Mouse (Mus musculus) layer of hippocampus, adult 6 months (tissue): Measurements from ENCODE around the gene Bsn. TPM values are rescaled to one million over a fixed set of nuclear protein-coding genes. Genes with fewer than 3 reads are reported as not detected.

Source experiments
- long read RNA-seq, 2 experiments: library from polyadenylated mRNA; unstranded; transcript quantifications; one replicate each; pipeline ENCODE4 v2.0.0; 2019 to 2020
- microRNA-seq: library from miRNA; unstranded; fragments of <30 nt; microRNA quantifications from one replicate; pipeline ENCODE4 v1.2.0, GENCODE M21; 2020
- polyA plus RNA-seq: library from polyadenylated mRNA; unstranded; fragments of <200 nt; fragmentation: Nextera tagmentation; gene quantifications from 2 replicates; pipeline ENCODE4 v1.2.3, GENCODE M21; 2021

The Bsn gene
- 21.9 and 23.1 TPM in 2 replicates for polyA plus RNA-seq
- long read RNA-seq, experiment 1, partial matches to known transcripts = 0 of 91 reads
- long read RNA-seq, experiment 1, other reads (novel, unspliced or antisense) = 91 of 91 reads
- long read RNA-seq, experiment 2, partial matches to known transcripts = 40 of 210 reads
- long read RNA-seq, experiment 2, other reads (novel, unspliced or antisense) = 170 of 210 reads

GRCm38 (mm10) chr9:108189787-108190679, at the start of gene Bsn:
Bsn (minus strand) TSS chr9:108190384.

GRCm38 (mm10) chr9:108094184-108094941, 95.8 kb downstream of the Bsn start, which contains the start of gene Apeh:
Apeh (minus strand) TSS chr9:108094606.

GRCm38 (mm10) chr9:108082988-108083431, 107.2 kb downstream of the Bsn start, which contains the start of gene Rnf123:
Rnf123 (minus strand) TSS chr9:108083346.

GRCm38 (mm10) chr9:108080168-108080567, 110.0 kb downstream of the Bsn start, which contains the start of gene Mst1:
Mst1 (plus strand) TSS chr9:108080436.

GRCm38 (mm10) chr9:108052885-108053664, 137.1 kb downstream of the Bsn start, which contains the start of gene Amigo3:
Amigo3 (plus strand) TSS chr9:108053159.

GRCm38 (mm10) chr9:108049016-108049455, 141.1 kb downstream of the Bsn start, which contains the start of gene Gmppb:
Gmppb (plus strand) TSS chr9:108049242.

Small RNAs within 50 kb of the gene (microRNA-seq; reads per million reads assigned to microRNA genes)
- gene Gm47303 (not detected), gene Mir7088 (not detected)

Other genes with a start within 250 kb of the Bsn start
- gene Traip, start 240.2 kb downstream of the Bsn start, polyA plus RNA-seq = 2.6 and 3.4 TPM in 2 replicates
- 3.0 TPM in 2 replicates for gene Uba7, start 214.9 kb downstream of the Bsn start, polyA plus RNA-seq
- 0.18 and 0.20 TPM in 2 replicates for gene Gm20661, start 207.3 kb downstream of the Bsn start, polyA plus RNA-seq
- gene Inka1, start 204.5 kb downstream of the Bsn start, polyA plus RNA-seq = 6.1 and 7.3 TPM in 2 replicates
- gene Cdhr4, start 197.9 kb downstream of the Bsn start, polyA plus RNA-seq = 4.6 and 7.8 TPM in 2 replicates
- not detected in 2 replicates for gene Gm20662, start 194.0 kb downstream of the Bsn start, polyA plus RNA-seq
- gene Ip6k1, start 187.9 kb downstream of the Bsn start, polyA plus RNA-seq = 22.1 and 23.0 TPM in 2 replicates
- gene Gmppb, start 141.1 kb downstream of the Bsn start, polyA plus RNA-seq = 20.7 and 34.1 TPM in 2 replicates
- 0.51 and 0.60 TPM in 2 replicates for gene Amigo3, start 137.2 kb downstream of the Bsn start, polyA plus RNA-seq
- not detected in 2 replicates for gene Mst1, start 109.9 kb downstream of the Bsn start, polyA plus RNA-seq
- 29.2 TPM in 2 replicates for gene Rnf123, start 107.0 kb downstream of the Bsn start, polyA plus RNA-seq
- gene Apeh, start 95.8 kb downstream of the Bsn start, polyA plus RNA-seq = 14.8 and 15.5 TPM in 2 replicates
- gene Dag1, start 73.6 kb upstream of the Bsn start, polyA plus RNA-seq = 38.6 and 42.0 TPM in 2 replicates
- 136 and 139 TPM in 2 replicates for gene Nicn1, start 100.0 kb upstream of the Bsn start, polyA plus RNA-seq
- 31.0 and 64.8 TPM in 2 replicates for gene Amt, start 106.5 kb upstream of the Bsn start, polyA plus RNA-seq
- 127 TPM in 2 replicates for gene Rhoa, start 115.7 kb upstream of the Bsn start, polyA plus RNA-seq
- gene Tcta, start 115.8 kb upstream of the Bsn start, polyA plus RNA-seq = 46.6 and 47.4 TPM in 2 replicates
- gene Gpx1, start 148.5 kb upstream of the Bsn start, polyA plus RNA-seq = 122 and 130 TPM in 2 replicates
- gene Usp4, start 157.5 kb upstream of the Bsn start, polyA plus RNA-seq = 40.7 and 44.1 TPM in 2 replicates
- 0.15 and 0.29 TPM in 2 replicates for gene 1700102P08Rik, start 202.4 kb upstream of the Bsn start, polyA plus RNA-seq
- 0.14 and 0.16 TPM in 2 replicates for gene Ccdc36, start 238.1 kb upstream of the Bsn start, polyA plus RNA-seq
- gene BC048562, start 246.1 kb upstream of the Bsn start, polyA plus RNA-seq = not detected in 2 replicates